In genomic region chr10:42057231-42057601, GRCm38 (mm10) we compare ENCODE assay signal across 8 mouse cellular contexts. TPM values are rescaled to one million over a fixed set of nuclear protein-coding genes. Genes with fewer than 3 reads are reported as not detected.
A peak's percentile ranks its signal among the peaks of the same experiment; 100 is the strongest.
DNase-seq lines count a peak whose midpoint lies in the region; ATAC-seq and TF ChIP-seq lines count a peak whose summit lies in the region.
"Had no signal": no experiment of that assay in that cellular context is flagged by ENCODE, and none has a peak within 500 bp of the region (broad histone marks: within the 10 kb centered on the region; RNA-seq: fewer than 3 reads in every experiment).

No protein-coding gene starts in this region.

- no peaks in the 10 kb centered on the region for H3K4me1 ChIP-seq in ES-E14 (ENCODE audit: control insufficient read depth in 2 of 2, insufficient read depth in 2 of 2, low read length in 2 of 2, poor library complexity in 1 of 2)
- H3K4me1 ChIP-seq in hindbrain, embryonic 14.5 days (replicated peaks; ENCODE audit: control insufficient read depth, insufficient read depth, low read length): no peaks in the 10 kb centered on the region
- H3K4me1 ChIP-seq in megakaryocyte, embryonic 14.5 days: peaks cover 64% of the 10 kb centered on the region

- no peaks in the 10 kb centered on the region for H3K36me3 ChIP-seq in ES-E14 (ENCODE audit: control insufficient read depth, insufficient read depth, low read length, poor library complexity, severe bottlenecking)
- no peaks in the 10 kb centered on the region for H3K36me3 ChIP-seq in hindbrain, embryonic 14.5 days (replicated peaks; ENCODE audit: control insufficient read depth, insufficient read depth)
- H3K36me3 ChIP-seq in megakaryocyte, embryonic 14.5 days (replicated peaks; ENCODE audit: low read length): peaks cover 18% of the 10 kb centered on the region
- H3K36me3 ChIP-seq: embryonic facial prominence, embryonic 13.5 days had no signal

- 0 out of 2 replicates have a peak, but pooled peaks have one; percentile 17 for ATAC-seq in hindbrain, embryonic 14.5 days (ENCODE audit: low FRiP score)

- H3K9ac ChIP-seq in ES-E14 (ENCODE audit: insufficient read depth, low read depth, low read length, poor library complexity, severe bottlenecking): peak overlapping the region; percentile 35; the same call in 1 of the 2 replicates
- H3K9ac ChIP-seq in hindbrain, embryonic 14.5 days: no peak overlapping the region
- H3K9ac ChIP-seq: embryonic facial prominence, embryonic 13.5 days had no signal

- in situ Hi-C loops in ES-E14 (cut with MboI; ENCODE audit: low sequenced_read_pairs in 2 of 2, unreplicated experiment in 2 of 2): no loop called here

- H3K4me2 ChIP-seq in hindbrain, embryonic 14.5 days (replicated peaks): no peak overlapping the region
- H3K4me2 ChIP-seq: embryonic facial prominence, embryonic 13.5 days had no signal

- H3K4me3 ChIP-seq in ES-E14 (ENCODE audit: insufficient read depth in 1 of 2, low read depth in 1 of 2, low read length in 2 of 2, poor library complexity in 1 of 2, severe bottlenecking in 1 of 2): peak overlapping the region; percentile 48 to 51; a peak in 3 of 4 replicates
- H3K4me3 ChIP-seq in hindbrain, embryonic 14.5 days (replicated peaks; ENCODE audit: low read length): no peak overlapping the region
- peak overlapping the region; percentile 85 for H3K4me3 ChIP-seq in megakaryocyte, embryonic 14.5 days (replicated peaks)
- H3K4me3 ChIP-seq: embryonic facial prominence, embryonic 13.5 days had no signal

- DNase-seq in CD4-positive, CD25-positive, alpha-beta regulatory T cell, adult 2 months (ENCODE audit: low read depth, low spot score): peak; percentile 57
- DNase-seq in ES-E14 (ENCODE audit: low read depth, low spot score): no peak
- DNase-seq in hindbrain, embryonic 14.5 days (ENCODE audit: low spot score): no peak
- no peak for DNase-seq in adrenal gland, postnatal 36 days
- DNase-seq in ovary, postnatal 10 days (ENCODE audit: low spot score): no peak
- DNase-seq in ovary, adult 18-20 months (ENCODE audit: low spot score): no peak

- H3K9me3 ChIP-seq in ES-E14 (ENCODE audit: control insufficient read depth, insufficient read depth, low read depth, low read length): no peaks in the 10 kb centered on the region
- H3K9me3 ChIP-seq in hindbrain, embryonic 14.5 days (ENCODE audit: control insufficient read depth, low read length): no peaks in the 10 kb centered on the region
- H3K9me3 ChIP-seq in megakaryocyte, embryonic 14.5 days: peaks cover 8% of the 10 kb centered on the region; the same call in 1 of the 2 replicates
- H3K9me3 ChIP-seq: embryonic facial prominence, embryonic 13.5 days had no signal

- H3K27me3 ChIP-seq in hindbrain, embryonic 14.5 days (ENCODE audit: control insufficient read depth, insufficient read depth, low read length): no peaks in the 10 kb centered on the region
- no peaks in the 10 kb centered on the region for H3K27me3 ChIP-seq in megakaryocyte, embryonic 14.5 days (replicated peaks)
- H3K27me3 ChIP-seq: embryonic facial prominence, embryonic 13.5 days had no signal

- 70% methylated on average over 11 of the region's 11 CpGs for WGBS in hindbrain, embryonic 14.5 days

- H3K27ac ChIP-seq in ES-E14 (ENCODE audit: insufficient read depth, low read depth, low read length, poor library complexity, severe bottlenecking): no peak overlapping the region
- H3K27ac ChIP-seq in hindbrain, embryonic 14.5 days: no peak overlapping the region
- H3K27ac ChIP-seq: embryonic facial prominence, embryonic 13.5 days had no signal

TF ChIP-seq in ES-E14, 5 proteins besides CTCF, POLR2A, EP300 and RAD21:
- no peak for TF ChIP-seq ZC3H11A (IDR thresholded peaks at IDR 0.05; ENCODE audit: borderline replicate concordance, low read depth, low read length)
- TF ChIP-seq MAFK (IDR thresholded peaks at IDR 0.05; ENCODE audit: insufficient read depth, low read depth, low read length): no peak
- TF ChIP-seq HCFC1 (IDR thresholded peaks at IDR 0.05; ENCODE audit: borderline replicate concordance, insufficient read depth, low read length): no peak
- TF ChIP-seq ZNF384 (IDR thresholded peaks at IDR 0.05; ENCODE audit: low read depth, low read length): no peak
- no peak for TF ChIP-seq CHD2 (IDR thresholded peaks at IDR 0.05; ENCODE audit: low read depth, low read length)
TF ChIP-seq in ES-E14: peak in this region for 0.

RNA-seq across cellular contexts. Expression of gene Armc2, which starts 39.0 kb away (rescaled TPM):
- total RNA-seq in ES-E14 (2012; rRNA removed): 0.32 and 1.0 TPM in 2 replicates
- polyA plus RNA-seq in hindbrain, embryonic 14.5 days (2014; fragmentation: Nextera tagmentation; extraction: Ambion mirVana): 12.4 and 12.7 TPM in 2 replicates
- 0.22 and 0.34 TPM in 2 replicates for polyA plus RNA-seq in megakaryocyte, embryonic 14.5 days (2012; ENCODE audit: insufficient read depth, low replicate concordance)
- 1 to 10 TPM; 1.2 to 3.8 TPM for total RNA-seq in adrenal gland, postnatal 36 days (2021)
